Mouse (Mus musculus) brain, embryonic 14.5 days (tissue): ENCODE results near the gene Nsd2.

Source experiments
- CTCF ChIP-seq: fragments of 200-500 bp; IDR thresholded peaks from 2 replicates; pipeline ENCODE4 v1.5.1; 2012; ENCODE audit warnings: inconsistent platforms, mild to moderate bottlenecking, moderate library complexity, borderline replicate concordance; ENCODE audit not compliant: insufficient read depth, insufficient read length; ENCODE audit errors: extremely low read depth
- POLR2A ChIP-seq: fragments of 200-500 bp; IDR thresholded peaks from 2 replicates; pipeline ENCODE4 v1.6.1; 2012; ENCODE audit warnings: mild to moderate bottlenecking, inconsistent platforms, borderline replicate concordance; ENCODE audit not compliant: poor library complexity, insufficient read depth, insufficient read length, severe bottlenecking; ENCODE audit errors: extremely low read depth

GRCm38 (mm10) chr5:33901278-33901677 is 80.8 kb downstream of the Nsd2 start:
- no peak for TF ChIP-seq POLR2A
- TF ChIP-seq CTCF, result no peak
